Mouse (Mus musculus): ENCODE measurements around the gene Unc80.

The Unc80 gene

DNA sequence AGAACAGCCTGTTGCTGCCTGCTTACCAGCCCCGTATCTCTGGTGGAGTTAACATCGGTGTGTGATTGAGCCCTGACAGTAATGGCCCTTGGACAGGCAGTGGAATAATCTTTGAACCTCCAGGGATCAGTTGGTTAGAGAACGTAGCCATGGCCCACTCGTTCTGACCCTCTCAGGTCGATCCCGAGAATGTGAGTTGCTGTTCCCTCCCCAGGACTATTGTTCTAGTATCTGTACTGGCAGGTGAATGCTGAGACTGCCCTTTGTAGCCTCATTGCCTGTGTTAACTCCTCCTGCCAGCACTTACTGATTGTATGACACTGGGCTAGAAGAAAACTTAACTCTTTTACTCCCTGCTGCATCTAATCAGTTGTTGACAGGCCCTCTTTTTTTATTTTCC lies 236.4 kb downstream of the Unc80 start:
- no peak for DNase-seq (ENCODE audit: low spot score in 2 of 2)

DNA sequence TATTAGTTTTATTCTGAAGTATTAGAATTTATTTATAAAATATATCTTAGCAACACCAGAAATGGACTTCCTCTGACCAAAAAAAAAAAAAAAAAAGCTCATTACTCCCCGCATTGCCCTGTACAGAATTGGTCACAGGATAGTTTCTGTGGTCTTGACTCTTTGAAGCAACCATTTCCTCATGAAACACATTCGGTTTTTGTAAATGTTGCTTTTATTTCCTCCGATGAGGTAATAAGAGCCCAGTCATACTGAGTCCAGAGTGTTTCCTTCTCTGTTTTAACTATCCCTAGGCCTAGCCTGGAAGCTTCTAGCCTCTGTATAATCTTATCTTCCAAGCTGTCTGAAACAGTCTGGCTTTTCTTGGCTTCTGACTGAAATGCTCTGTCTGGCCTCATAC lies 244.7 kb downstream of the Unc80 start:
- DNase-seq (ENCODE audit: low spot score in 2 of 2) = no peak

DNA sequence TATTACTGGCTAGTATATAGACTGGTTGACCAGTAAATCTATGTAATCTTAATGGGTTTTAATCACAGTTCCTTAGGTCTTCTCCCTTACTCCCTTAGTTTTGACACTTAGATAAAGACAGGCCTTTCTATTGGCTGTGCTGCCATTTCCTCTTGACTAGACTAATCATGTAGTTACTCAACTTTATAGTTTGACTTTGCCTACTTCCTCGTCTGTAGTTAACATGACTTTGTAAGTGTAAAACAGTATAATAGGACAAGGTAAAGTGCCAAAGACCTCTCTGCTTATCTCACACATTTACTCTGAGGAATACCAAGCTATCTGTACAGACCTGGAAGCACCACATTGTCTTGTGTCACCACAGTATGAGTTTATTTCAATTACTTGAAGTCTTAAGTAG lies 262.4 kb downstream of the Unc80 start:
- DNase-seq (ENCODE audit: low spot score in 2 of 2) = no peak
